Mouse (Mus musculus): ENCODE measurements around the gene Fam126b. TPM values are rescaled to one million over a fixed set of nuclear protein-coding genes. Genes with fewer than 3 reads are reported as not detected.

Fam126b gene
- polyA plus RNA-seq (2014; fragmentation: Illumina TruSeq; extraction: RNeasy Lipid Tissue Mini Kit (QIAGEN cat#74804); ENCODE audit: low read depth, low replicate concordance) = 21.9 TPM

DNA sequence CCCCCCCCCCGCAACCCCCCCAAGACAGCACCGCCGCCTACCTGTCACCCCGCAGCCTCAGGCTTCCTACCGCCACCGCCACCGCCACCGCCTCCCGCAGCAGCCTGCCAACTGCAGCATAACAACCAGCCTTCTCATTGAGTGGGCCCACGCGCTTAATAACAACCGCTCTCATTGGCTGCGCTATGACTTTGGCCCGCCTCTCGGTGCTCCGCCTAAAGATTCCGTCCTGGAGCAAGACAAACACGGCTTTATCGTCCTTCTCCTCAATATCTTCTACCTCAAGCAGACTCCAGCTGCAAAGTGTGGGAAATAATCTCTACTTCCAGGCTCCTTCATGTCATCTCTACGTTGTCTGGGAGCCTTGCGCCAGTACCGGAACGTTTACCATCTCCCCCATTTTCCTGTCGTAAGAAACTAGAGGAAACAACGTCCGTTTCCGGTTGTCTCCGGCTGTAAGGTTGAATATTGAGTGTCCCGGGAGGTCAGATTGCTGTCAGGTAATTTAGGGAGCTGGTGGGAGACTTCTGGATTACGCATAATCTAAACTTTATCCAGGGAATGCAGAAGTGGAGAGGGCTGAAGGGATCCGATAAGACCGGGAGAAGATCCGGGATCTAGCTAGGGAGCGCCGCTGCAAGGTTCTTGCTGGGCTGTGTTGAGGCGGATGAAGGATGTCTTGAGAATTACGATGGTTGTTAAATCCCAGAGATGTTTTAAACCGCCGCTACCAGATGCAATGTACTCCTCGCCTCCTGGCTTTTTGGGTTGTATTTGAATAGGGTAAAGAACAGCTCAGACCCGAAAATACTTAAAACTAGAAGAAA lies at the start of gene Fam126b, which contains the start of gene Ndufb3:
Gene Fam126b, minus strand, starts transcription at position 153 of the 827 bp plus-strand sequence.
Gene Ndufb3, plus strand, starts transcription at position 214 of the 827 bp plus-strand sequence.

DNA sequence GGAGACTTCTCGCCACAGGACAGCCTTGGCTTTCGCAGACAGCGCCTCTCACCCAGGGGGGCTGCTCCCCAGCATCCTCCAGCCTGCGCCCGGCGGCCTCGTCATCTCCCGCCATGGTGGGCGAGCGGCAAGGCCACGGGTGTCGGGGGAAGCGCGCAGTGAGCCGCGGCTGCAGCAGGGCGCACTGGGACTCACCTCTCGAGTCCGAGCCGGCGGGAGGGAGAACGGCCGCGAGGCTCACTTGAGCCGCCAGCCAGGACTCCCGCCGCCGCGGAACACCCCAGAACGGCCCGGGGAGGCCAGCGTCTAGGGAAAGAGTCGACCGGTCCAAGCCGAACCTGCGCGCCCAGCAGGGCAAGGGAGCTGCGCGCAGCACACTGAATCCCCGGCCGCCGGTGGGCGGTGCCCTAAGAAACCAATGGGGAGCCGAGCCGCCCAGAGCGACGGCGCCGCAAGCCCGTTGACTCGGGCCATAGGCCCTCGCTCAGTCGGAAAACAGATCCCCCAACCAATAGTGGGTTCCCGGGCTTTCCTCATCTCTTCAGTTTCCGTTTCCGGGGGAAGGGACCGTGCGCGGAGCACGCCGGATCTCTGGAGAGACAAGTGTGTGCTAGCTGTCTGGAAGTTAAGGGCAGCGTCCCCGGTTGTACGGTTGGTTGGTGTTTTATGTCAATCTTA lies 81.4 kb downstream of the Fam126b start, which contains the start of gene Orc2:
Gene Orc2, minus strand, starts transcription at position 533 of the 678 bp plus-strand sequence.

Other genes with a start within 250 kb of the Fam126b start
- 252 TPM for gene Bzw1, start 193.4 kb downstream of the Fam126b start, polyA plus RNA-seq (2014; fragmentation: Illumina TruSeq; extraction: RNeasy Lipid Tissue Mini Kit (QIAGEN cat#74804); ENCODE audit: low read depth, low replicate concordance)
- 127 TPM for gene Clk1, start 162.3 kb downstream of the Fam126b start, polyA plus RNA-seq (2014; fragmentation: Illumina TruSeq; extraction: RNeasy Lipid Tissue Mini Kit (QIAGEN cat#74804); ENCODE audit: low read depth, low replicate concordance)
- 13.2 TPM for gene Nif3l1, start 141.2 kb downstream of the Fam126b start, polyA plus RNA-seq (2014; fragmentation: Illumina TruSeq; extraction: RNeasy Lipid Tissue Mini Kit (QIAGEN cat#74804); ENCODE audit: low read depth, low replicate concordance)
- gene Ppil3, start 140.8 kb downstream of the Fam126b start, polyA plus RNA-seq (2014; fragmentation: Illumina TruSeq; extraction: RNeasy Lipid Tissue Mini Kit (QIAGEN cat#74804); ENCODE audit: low read depth, low replicate concordance) = 58.8 TPM
- 84.7 TPM for gene Orc2, start 81.2 kb downstream of the Fam126b start, polyA plus RNA-seq (2014; fragmentation: Illumina TruSeq; extraction: RNeasy Lipid Tissue Mini Kit (QIAGEN cat#74804); ENCODE audit: low read depth, low replicate concordance)
- 28.3 TPM for gene Ndufb3, start 61 bp upstream of the Fam126b start, polyA plus RNA-seq (2014; fragmentation: Illumina TruSeq; extraction: RNeasy Lipid Tissue Mini Kit (QIAGEN cat#74804); ENCODE audit: low read depth, low replicate concordance)
- 339 TPM for gene Als2cr12, start 109.7 kb upstream of the Fam126b start, polyA plus RNA-seq (2014; fragmentation: Illumina TruSeq; extraction: RNeasy Lipid Tissue Mini Kit (QIAGEN cat#74804); ENCODE audit: low read depth, low replicate concordance)
- 15.7 TPM for gene Cflar, start 125.2 kb upstream of the Fam126b start, polyA plus RNA-seq (2014; fragmentation: Illumina TruSeq; extraction: RNeasy Lipid Tissue Mini Kit (QIAGEN cat#74804); ENCODE audit: low read depth, low replicate concordance)
- gene Casp8, start 209.1 kb upstream of the Fam126b start, polyA plus RNA-seq (2014; fragmentation: Illumina TruSeq; extraction: RNeasy Lipid Tissue Mini Kit (QIAGEN cat#74804); ENCODE audit: low read depth, low replicate concordance) = 5.5 TPM